23 mouse cellular contexts compared by ENCODE assay signal in genomic region chr14:24886896-24887421, GRCm38 (mm10).
"Had no signal": no experiment of that assay in that cellular context is flagged by ENCODE, and none has a peak within 500 bp of the region (broad histone marks: within the 10 kb centered on the region; RNA-seq: fewer than 3 reads in every experiment).

No protein-coding gene starts in this region.

- ATAC-seq: liver, embryonic 12.5 days had no signal

- H3K9me3 ChIP-seq: liver, embryonic 12.5 days; liver, embryonic 15.5 days; lung, embryonic 15.5 days; neural tube, embryonic 12.5 days; neural tube, embryonic 15.5 days had no signal

- H3K4me1 ChIP-seq: liver, embryonic 12.5 days; liver, embryonic 15.5 days; lung, embryonic 15.5 days; megakaryocyte, embryonic 14.5 days; midbrain, embryonic 10.5 days; neural tube, embryonic 12.5 days; neural tube, embryonic 15.5 days had no signal

- H3K4me3 ChIP-seq: layer of hippocampus, adult 2 months; liver, embryonic 12.5 days; liver, embryonic 15.5 days; lung, embryonic 15.5 days; megakaryocyte, embryonic 14.5 days; midbrain, embryonic 10.5 days; neural tube, embryonic 12.5 days; neural tube, embryonic 15.5 days had no signal

- H3K36me3 ChIP-seq: liver, embryonic 12.5 days; liver, embryonic 15.5 days; lung, embryonic 15.5 days; midbrain, embryonic 10.5 days; neural tube, embryonic 12.5 days; neural tube, embryonic 15.5 days had no signal

- DNase-seq: kidney, adult 11 months; kidney, postnatal 10 days; layer of hippocampus, adult 9-11 months; liver; lung, adult 18-20 months; lung, postnatal 10 days; lung, postnatal 36 days; midbrain, embryonic 14.5 days; right cerebral cortex, adult 18-20 months; right cerebral cortex, postnatal 14 days; right cerebral cortex, postnatal 4 days; thymus, adult 2 months; thymus, postnatal 14 days; thymus, postnatal 4 days had no signal

- H3K27ac ChIP-seq: layer of hippocampus, adult 2 months; liver, embryonic 12.5 days; liver, embryonic 15.5 days; lung, embryonic 15.5 days; midbrain, embryonic 10.5 days; neural tube, embryonic 12.5 days; neural tube, embryonic 15.5 days; stomach, postnatal 0 days had no signal

- H3K9ac ChIP-seq: liver, embryonic 12.5 days; liver, embryonic 15.5 days; lung, embryonic 15.5 days; neural tube, embryonic 12.5 days; neural tube, embryonic 15.5 days had no signal

- H3K27me3 ChIP-seq: liver, embryonic 12.5 days; liver, embryonic 15.5 days; lung, embryonic 15.5 days; megakaryocyte, embryonic 14.5 days; neural tube, embryonic 12.5 days; neural tube, embryonic 15.5 days had no signal

- H3K4me2 ChIP-seq: liver, embryonic 12.5 days; liver, embryonic 15.5 days; lung, embryonic 15.5 days; neural tube, embryonic 12.5 days; neural tube, embryonic 15.5 days had no signal
